Mouse (Mus musculus) regulatory T cell (primary cell): Measurements from ENCODE around the gene Ctnna3.
"Not testable (repeated sequence)": the region's sequence is repeated elsewhere in the genome, so short reads cannot be mapped to it uniquely, and the experiment has no call there.

Experiments used
- in situ Hi-C: fragments of 300-600 bp; cut with MboI, MseI; formaldehyde crosslinking; loops from one replicate; pipeline ENCODE4 v1.15.1; 2025; ENCODE audit warnings: high pct_unique_total_duplicates

Gene Ctnna3

GRCm38 (mm10) chr10:64861439-64861838 is 1431.5 kb downstream of the Ctnna3 start:
- in situ Hi-C loops = no loop called here

GRCm38 (mm10) chr10:64870888-64871287 is 1441.0 kb downstream of the Ctnna3 start:
- in situ Hi-C loops = no loop called here

- in situ Hi-C loops = no loop called here
Observed at GRCm38 (mm10) chr10:64876506-64876905, 1446.6 kb downstream of the Ctnna3 start.

GRCm38 (mm10) chr10:64879860-64880259 is 1450.0 kb downstream of the Ctnna3 start:
- in situ Hi-C loops = no loop called here

GRCm38 (mm10) chr10:64886946-64887345 is 1457.0 kb downstream of the Ctnna3 start:
- in situ Hi-C loops = no loop called here

- in situ Hi-C loops = no loop called here
Observed at GRCm38 (mm10) chr10:64892458-64892857, 1462.6 kb downstream of the Ctnna3 start.

- in situ Hi-C loops = no loop called here
Observed at GRCm38 (mm10) chr10:64898739-64899138, 1468.8 kb downstream of the Ctnna3 start.

GRCm38 (mm10) chr10:64901726-64902125 is 1471.8 kb downstream of the Ctnna3 start:
- in situ Hi-C loops = no loop called here

- in situ Hi-C loops = no loop called here
Observed at GRCm38 (mm10) chr10:64940975-64941374, 1511.1 kb downstream of the Ctnna3 start.

- in situ Hi-C loops = no loop called here
Observed at GRCm38 (mm10) chr10:64958391-64958790, 1528.5 kb downstream of the Ctnna3 start.

- in situ Hi-C loops = no loop called here
Observed at GRCm38 (mm10) chr10:64992871-64993270, 1563.0 kb downstream of the Ctnna3 start.

- in situ Hi-C loops = no loop called here
Observed at GRCm38 (mm10) chr10:65013525-65013924, 1583.6 kb downstream of the Ctnna3 start.

GRCm38 (mm10) chr10:65022667-65023066 is 1592.8 kb downstream of the Ctnna3 start:
- in situ Hi-C loops = no loop called here

- in situ Hi-C loops = not testable (repeated sequence)
Observed at GRCm38 (mm10) chr10:65033516-65033915, 1603.6 kb downstream of the Ctnna3 start.
